Mouse (Mus musculus) NIH3T3 (cell line): Measurements from ENCODE around the gene Lbh.

Experiments
- DNase-seq: peaks from one replicate; pipeline ENCODE4 v3.0.0-alpha.2; 2012; ENCODE audit warnings: low read depth

Lbh gene

GRCm38 (mm10) chr17:72970631-72971161 is 52.6 kb downstream of the Lbh start:
- peak; percentile 44 for DNase-seq

- DNase-seq: peak; percentile 53
Observed at GRCm38 (mm10) chr17:72973041-72973440, 54.9 kb downstream of the Lbh start.

- DNase-seq: no peak
Observed at GRCm38 (mm10) chr17:72976258-72977231, 58.4 kb downstream of the Lbh start.

GRCm38 (mm10) chr17:72977616-72978015 is 59.5 kb downstream of the Lbh start:
- DNase-seq: no peak

GRCm38 (mm10) chr17:72982156-72982555 is 64.1 kb downstream of the Lbh start:
- peak; percentile 27 for DNase-seq

- DNase-seq: no peak
Observed at GRCm38 (mm10) chr17:72983471-72983870, 65.4 kb downstream of the Lbh start.

- no peak for DNase-seq
Observed at GRCm38 (mm10) chr17:72989025-72989424, 70.9 kb downstream of the Lbh start.
